Mouse (Mus musculus) B cell, adult 62 days (primary cell): ENCODE data around the gene Baiap2l1. TPM values are rescaled to one million over a fixed set of nuclear protein-coding genes. Genes with fewer than 3 reads are reported as not detected.

Source experiments
- total RNA-seq: library from RNA; stranded (reverse); gene quantifications from 4 replicates; pipeline ENCODE4 v1.2.4, GENCODE M21; 2023

Gene Baiap2l1
- 5.8 to 6.9 TPM (median 6.3 TPM) in 4 replicates for total RNA-seq

DNA sequence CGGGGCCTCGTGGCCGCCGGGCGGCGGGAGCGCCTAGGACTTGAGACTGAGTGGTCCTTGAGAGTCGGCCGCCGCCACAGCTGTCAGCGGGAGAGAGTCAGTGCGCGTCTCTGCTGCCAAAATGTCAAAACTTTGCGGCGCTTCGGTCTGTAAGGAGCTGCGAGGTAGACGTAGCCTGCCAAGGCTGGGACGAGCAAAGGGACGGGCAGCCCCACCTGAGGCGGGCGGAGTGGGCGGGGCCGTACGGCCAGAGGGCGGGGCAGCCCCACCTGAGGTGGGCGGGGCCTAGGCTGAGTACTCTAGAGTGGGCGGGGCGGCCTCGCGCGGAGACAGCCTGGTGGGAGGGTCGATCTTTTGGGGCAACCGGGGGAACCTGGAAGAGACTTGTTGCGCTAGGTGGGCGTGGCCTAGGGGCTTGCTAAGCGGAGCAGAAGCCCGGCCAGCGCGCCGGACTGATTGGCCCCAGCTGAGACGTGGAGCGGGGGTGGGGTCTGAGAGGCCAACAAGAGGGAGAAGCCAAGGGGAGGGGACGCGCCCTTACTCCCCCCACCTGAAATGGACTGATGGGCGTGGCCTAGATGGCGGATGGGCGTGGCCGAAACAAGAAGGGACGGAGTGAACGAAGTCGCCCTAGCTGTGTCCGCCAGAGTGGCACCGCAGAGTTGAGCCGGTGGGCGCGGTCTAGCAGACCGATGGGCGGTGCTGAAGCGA lies at the start of gene Baiap2l1:
TSS of gene Baiap2l1 (minus strand) at position 232 of the 711 bp plus-strand sequence.

DNA sequence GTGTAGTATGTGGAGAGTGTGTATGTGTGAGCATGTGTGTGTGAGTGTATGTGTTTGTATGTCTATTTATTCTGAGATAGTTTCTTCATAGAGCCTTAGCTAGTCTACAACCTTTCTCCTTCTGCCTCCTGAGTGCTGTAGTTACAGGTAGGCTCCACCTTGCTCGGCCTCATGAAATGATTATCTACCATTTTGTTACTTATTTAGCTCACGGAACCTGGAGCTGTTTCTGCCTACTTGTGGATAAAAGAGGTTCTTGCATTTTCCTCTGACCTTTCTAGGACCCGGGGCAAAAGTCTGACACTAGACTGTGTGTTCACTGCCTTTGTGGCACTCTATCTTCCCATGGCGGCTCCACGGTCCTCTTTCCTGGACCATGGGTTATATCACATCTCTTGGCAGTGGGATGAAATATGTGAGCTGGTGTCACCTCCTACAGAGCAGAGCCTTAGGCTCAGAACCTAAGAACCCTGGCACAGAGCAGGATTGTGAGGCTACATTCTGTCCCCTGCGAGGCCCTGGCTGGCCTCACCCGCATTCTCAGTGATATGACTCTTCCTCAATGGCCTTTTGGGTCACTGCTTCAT lies 113.9 kb downstream of the Baiap2l1 start, which contains the start of gene Bri3:
TSS of gene Bri3 (plus strand) at position 537 of the 587 bp plus-strand sequence.

GRCm38 (mm10) chr5:144223503-144223862 lies 134.4 kb downstream of the Baiap2l1 start, which contains the start of gene Tecpr1:
Tecpr1 (minus strand) TSS chr5:144223615.

Other genes with a start within 250 kb of the Baiap2l1 start
- 5.9 to 7.2 TPM (median 6.8 TPM) in 4 replicates for gene Bhlha15, start 167.8 kb downstream of the Baiap2l1 start, total RNA-seq
- gene Tecpr1, start 134.5 kb downstream of the Baiap2l1 start, total RNA-seq = 231 to 252 TPM (median 242 TPM) in 4 replicates
- gene Bri3, start 113.7 kb downstream of the Baiap2l1 start, total RNA-seq = 105 to 132 TPM (median 124 TPM) in 4 replicates
- gene Nptx2, start 187.8 kb upstream of the Baiap2l1 start, total RNA-seq = not detected in 4 replicates